Mouse (Mus musculus) liver, postnatal 0 days (tissue): ENCODE measurements around the gene Fuz. TPM values are rescaled to one million over a fixed set of nuclear protein-coding genes. Genes with fewer than 3 reads are reported as not detected.

Experiments used
- ATAC-seq: fragments of 200-750 bp; cut with Nextera tagmentation; 2 replicates; pipeline ENCODE4 v1.8.0; 2017; ENCODE audit warnings: mild to moderate bottlenecking, moderate library complexity
- DNase-seq: peaks from one replicate; pipeline ENCODE4 v3.0.0-alpha.2; 2016
- H3K27ac ChIP-seq: fragments of 300-500 bp; sonication (generic); 2 replicates; pipeline ENCODE4 v1.5.1; 2014; ENCODE audit warnings: antibody characterized with exemption, moderate library complexity, mild to moderate bottlenecking, low read depth
- H3K27me3 ChIP-seq: fragments of 300-500 bp; sonication (generic); 2 replicates; pipeline ENCODE4 v1.6.1; 2014; ENCODE audit warnings: low read length, control low read depth, mixed read lengths; ENCODE audit not compliant: insufficient read depth
- H3K36me3 ChIP-seq: fragments of 300-500 bp; sonication (generic); replicated peaks from 2 replicates; pipeline ENCODE4 v1.6.1; 2014; ENCODE audit warnings: mild to moderate bottlenecking, control low read depth, low read length, moderate library complexity, mixed read lengths; ENCODE audit not compliant: insufficient read depth
- H3K4me1 ChIP-seq: fragments of 300-500 bp; sonication (generic); 2 replicates; pipeline ENCODE4 v1.6.1; 2014; ENCODE audit warnings: antibody characterized with exemption, mild to moderate bottlenecking, control low read depth; ENCODE audit not compliant: insufficient read depth
- H3K4me2 ChIP-seq: fragments of 300-500 bp; sonication (generic); 2 replicates; pipeline ENCODE4 v1.6.1; 2014; ENCODE audit warnings: low read depth, mild to moderate bottlenecking, low read length, moderate library complexity, mixed read lengths
- H3K4me3 ChIP-seq: fragments of 300-500 bp; sonication (generic); 2 replicates; pipeline ENCODE4 v1.5.1; 2014; ENCODE audit warnings: low read depth, low read length
- H3K9ac ChIP-seq: fragments of 300-500 bp; sonication (generic); replicated peaks from 2 replicates; pipeline ENCODE4 v1.6.1; 2014; ENCODE audit warnings: mild to moderate bottlenecking, moderate library complexity
- H3K9me3 ChIP-seq: fragments of 300-500 bp; sonication (generic); 2 replicates; pipeline ENCODE4 v1.6.1; 2016; ENCODE audit warnings: mild to moderate bottlenecking, control low read depth, low read length, mixed read lengths
- CTCF ChIP-seq: sonication (generic); IDR thresholded peaks from 2 replicates; pipeline ENCODE4 v1.5.1; 2016; ENCODE audit warnings: antibody characterized with exemption, low read depth
- EP300 ChIP-seq: IDR thresholded peaks from 2 replicates; pipeline ENCODE4 v1.6.1; 2016; ENCODE audit warnings: antibody characterized with exemption, low read depth, mild to moderate bottlenecking
- WGBS: fragments of 180-500 bp; shearing (Covaris S2); extraction: QIAGEN DNeasy Blood & Tissue Kit; methylation state at CpG from one replicate; pipeline ENCODE4 v1.1.7; 2014; ENCODE audit not compliant: insufficient replicate concordance; 5-methylcytosine and 5-hydroxymethylcytosine counted together
- polyA plus RNA-seq: library from polyadenylated mRNA; unstranded; fragments of >200 nt; fragmentation: Nextera tagmentation; extraction: Ambion mirVana; gene quantifications from 2 replicates; pipeline ENCODE4 v1.2.1, GENCODE M21; 2015

The Fuz gene
- polyA plus RNA-seq, 1 experiment from 2014 or later: 4.4 TPM

- 88% methylated on average over 9 of the region's 9 CpGs for whole genome bisulfite sequencing
- no peak for ATAC-seq
- Histone ChIP-seq H3K9ac (no peak overlapping the region), H3K4me1 (no peaks in the 10 kb centered on the region), H3K4me3 (no peak overlapping the region), H3K9me3 (no peaks in the 10 kb centered on the region), H3K27me3 (no peaks in the 10 kb centered on the region), H3K4me2 (no peak overlapping the region), H3K27ac (no peak overlapping the region), H3K36me3 (peaks cover 38% of the 10 kb centered on the region)
- DNase-seq: no peak
- TF ChIP-seq EP300: no peak
- no peak for TF ChIP-seq CTCF
Observed at GRCm38 (mm10) chr7:44915314-44915713, 19.4 kb downstream of the Fuz start.

DNA sequence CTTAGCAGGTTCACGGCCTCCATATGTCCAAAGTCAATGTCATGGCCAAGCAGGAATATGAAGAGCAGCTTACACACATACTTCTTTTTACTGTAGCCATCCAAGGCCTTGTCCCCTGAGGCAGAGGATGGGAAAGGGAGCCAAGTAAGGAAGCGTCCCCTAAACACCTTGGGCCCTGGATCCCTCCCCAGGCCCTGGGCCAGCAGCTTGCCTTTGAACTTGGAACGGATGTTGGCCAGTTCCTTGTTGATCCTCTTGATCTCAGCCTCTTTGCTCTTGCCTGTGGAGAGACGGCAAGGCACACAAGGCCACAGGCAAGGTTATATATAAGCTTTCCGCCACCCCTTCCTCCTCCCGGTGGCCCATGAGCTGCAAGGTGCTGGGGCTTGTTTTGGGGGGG is 20.3 kb downstream of the Fuz start:
- no peak for ATAC-seq
- H3K36me3 ChIP-seq: peaks cover 31% of the 10 kb centered on the region
- DNase-seq: no peak
- no peak overlapping the region for H3K4me2 ChIP-seq
- no peak overlapping the region for H3K27ac ChIP-seq
- TF ChIP-seq EP300 (no peak), CTCF (no peak)
- H3K4me1 ChIP-seq: no peaks in the 10 kb centered on the region
- no peak overlapping the region for H3K4me3 ChIP-seq
- no peaks in the 10 kb centered on the region for H3K9me3 ChIP-seq
- H3K9ac ChIP-seq: no peak overlapping the region
- 91% methylated on average over 6 of the region's 6 CpGs for WGBS
- no peaks in the 10 kb centered on the region for H3K27me3 ChIP-seq

- TF ChIP-seq EP300: no peak
- no peak for TF ChIP-seq CTCF
- no peaks in the 10 kb centered on the region for H3K4me1 ChIP-seq
- H3K4me3 ChIP-seq: no peak overlapping the region
- H3K4me2 ChIP-seq: no peak overlapping the region
- ATAC-seq (no peak), DNase-seq (no peak)
- no peak overlapping the region for H3K27ac ChIP-seq
- H3K9me3 ChIP-seq: no peaks in the 10 kb centered on the region
- peaks cover 28% of the 10 kb centered on the region for H3K36me3 ChIP-seq
- WGBS: 90% methylated on average over 4 of the region's 4 CpGs
- no peaks in the 10 kb centered on the region for H3K27me3 ChIP-seq
- H3K9ac ChIP-seq: no peak overlapping the region
Observed at GRCm38 (mm10) chr7:44916881-44917280, 21.0 kb downstream of the Fuz start.

DNA sequence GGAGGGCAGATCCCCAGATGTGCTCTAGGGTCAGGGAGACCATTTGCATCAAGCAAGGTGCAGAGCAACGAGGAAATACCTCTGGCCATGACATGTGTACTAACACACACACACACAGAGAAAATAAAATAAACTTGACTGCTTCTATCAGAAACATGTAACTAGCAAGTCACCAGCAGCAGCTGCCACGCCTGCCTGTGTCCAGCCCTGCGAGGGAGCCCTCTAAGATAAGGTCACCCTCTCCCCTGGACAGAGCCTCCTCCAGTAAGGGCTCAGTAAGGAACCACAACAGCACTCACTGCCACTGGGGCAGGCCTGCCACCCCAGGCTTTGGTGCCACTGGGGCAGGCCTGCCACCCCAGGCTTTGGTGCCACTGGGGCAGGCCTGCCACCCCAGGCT is 22.3 kb downstream of the Fuz start:
- Histone ChIP-seq H3K27ac (no peak overlapping the region), H3K36me3 (peaks cover 36% of the 10 kb centered on the region), H3K9me3 (no peaks in the 10 kb centered on the region), H3K27me3 (no peaks in the 10 kb centered on the region), H3K9ac (no peak overlapping the region), H3K4me3 (no peak overlapping the region), H3K4me1 (0 out of 2 replicates have a peak, but pooled peaks cover 4% of the 10 kb centered on the region), H3K4me2 (no peak overlapping the region)
- no peak for ATAC-seq
- no peak for TF ChIP-seq CTCF
- no peak for TF ChIP-seq EP300
- DNase-seq: peak; percentile 13
- 68% methylated on average over 3 of the region's 3 CpGs for WGBS

GRCm38 (mm10) chr7:44919127-44919526 is 23.2 kb downstream of the Fuz start:
- Histone ChIP-seq H3K27ac (no peak overlapping the region), H3K9ac (no peak overlapping the region), H3K36me3 (peaks cover 39% of the 10 kb centered on the region), H3K4me3 (no peak overlapping the region), H3K9me3 (no peaks in the 10 kb centered on the region), H3K4me2 (no peak overlapping the region), H3K27me3 (no peaks in the 10 kb centered on the region), H3K4me1 (0 out of 2 replicates have a peak, but pooled peaks cover 4% of the 10 kb centered on the region)
- TF ChIP-seq EP300: no peak
- TF ChIP-seq CTCF: no peak
- 90% methylated on average over 5 of the region's 5 CpGs for WGBS
- no peak for ATAC-seq
- no peak for DNase-seq

GRCm38 (mm10) chr7:44922530-44922929 is 26.7 kb downstream of the Fuz start:
- Histone ChIP-seq H3K4me2 (no peak overlapping the region), H3K9ac (0 out of 2 replicates have a peak overlapping the region, but pooled peaks have one; percentile 12), H3K27ac (no peak overlapping the region), H3K4me3 (no peak overlapping the region), H3K9me3 (no peaks in the 10 kb centered on the region), H3K27me3 (no peaks in the 10 kb centered on the region), H3K36me3 (peaks cover 33% of the 10 kb centered on the region), H3K4me1 (peaks cover 12% of the 10 kb centered on the region)
- peak; percentile 14 for DNase-seq
- ATAC-seq: no peak
- TF ChIP-seq CTCF (no peak), EP300 (no peak)

DNA sequence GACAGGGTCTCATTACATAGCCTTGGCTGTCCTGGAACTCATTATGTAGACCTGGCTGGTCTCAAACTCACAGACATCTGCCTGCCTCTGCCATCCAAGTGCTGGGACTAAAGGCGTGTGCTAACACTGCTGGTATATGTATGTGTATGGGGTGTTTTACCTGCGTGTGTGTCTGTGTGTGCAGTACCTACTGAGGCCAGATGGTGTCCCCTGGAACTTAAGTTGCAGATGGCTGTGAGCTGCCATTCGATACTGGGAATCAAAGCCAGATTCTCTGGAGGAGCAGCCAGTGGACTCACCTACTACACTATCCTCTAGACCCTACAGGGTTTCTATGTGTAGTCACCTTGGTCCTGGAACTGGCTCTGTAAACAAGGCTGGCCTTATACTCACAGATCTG is 29.6 kb downstream of the Fuz start:
- no peak for ATAC-seq
- H3K27me3 ChIP-seq: no peaks in the 10 kb centered on the region
- peaks cover 33% of the 10 kb centered on the region for H3K36me3 ChIP-seq
- TF ChIP-seq EP300: no peak
- peak; percentile 72 for TF ChIP-seq CTCF
- H3K9me3 ChIP-seq: no peaks in the 10 kb centered on the region
- no peak overlapping the region for H3K4me3 ChIP-seq
- H3K9ac ChIP-seq: no peak overlapping the region
- peaks cover 24% of the 10 kb centered on the region for H3K4me1 ChIP-seq
- 68% methylated on average over 3 of the region's 3 CpGs for WGBS
- H3K27ac ChIP-seq: no peak overlapping the region
- DNase-seq: peak; percentile 55
- no peak overlapping the region for H3K4me2 ChIP-seq
